Mouse (Mus musculus): Measurements from ENCODE around the gene Dennd5b. TPM values are rescaled to one million over a fixed set of nuclear protein-coding genes. Genes with fewer than 3 reads are reported as not detected.
"Not testable (repeated sequence)": the region's sequence is repeated elsewhere in the genome, so short reads cannot be mapped to it uniquely, and the experiment has no call there.

Dennd5b gene
- polyA plus RNA-seq, 1 experiment = 6.1 TPM

GRCm38 (mm10) chr6:148958712-148959111, 142.8 kb downstream of the Dennd5b start:
- Histone ChIP-seq H3K4me3 (ENCODE audit: insufficient read depth, low read depth, low read length) (no peak overlapping the region), H3K4me1 (ENCODE audit: control insufficient read depth, insufficient read depth, insufficient read length, low read length) (no peaks in the 10 kb centered on the region), H3K27ac (replicated peaks; ENCODE audit: low read depth, low read length) (no peak overlapping the region)

GRCm38 (mm10) chr6:148957046-148957445, 144.4 kb downstream of the Dennd5b start:
- Histone ChIP-seq H3K27ac (replicated peaks; ENCODE audit: low read depth, low read length) (no peak overlapping the region), H3K4me1 (ENCODE audit: control insufficient read depth, insufficient read depth, insufficient read length, low read length) (no peaks in the 10 kb centered on the region)

GRCm38 (mm10) chr6:148955641-148956420, 145.6 kb downstream of the Dennd5b start:
- Histone ChIP-seq H3K4me1 (ENCODE audit: control insufficient read depth, insufficient read depth, insufficient read length, low read length) (no peaks in the 10 kb centered on the region), H3K4me3 (ENCODE audit: insufficient read depth, low read depth, low read length) (no peak overlapping the region), H3K27ac (replicated peaks; ENCODE audit: low read depth, low read length) (no peak overlapping the region)

More at GRCm38 (mm10) chr6:148957046-148957445, 144.4 kb downstream of the Dennd5b start:
- no peak overlapping the region for H3K4me3 ChIP-seq (ENCODE audit: insufficient read depth, low read depth, low read length)

GRCm38 (mm10) chr6:148946881-148947405, 154.5 kb downstream of the Dennd5b start:
- no peak overlapping the region for H3K27ac ChIP-seq (replicated peaks; ENCODE audit: low read depth, low read length)
- peak overlapping the region; percentile 67 for H3K4me3 ChIP-seq (ENCODE audit: insufficient read depth, low read depth, low read length)
- no peaks in the 10 kb centered on the region for H3K4me1 ChIP-seq (ENCODE audit: control insufficient read depth, insufficient read depth, insufficient read length, low read length)

GRCm38 (mm10) chr6:148946409-148946742, 155.1 kb downstream of the Dennd5b start, which contains the start of gene Sinhcaf:
TSS of gene Sinhcaf (minus strand) at chr6:148946467.
- Histone ChIP-seq H3K4me1 (ENCODE audit: control insufficient read depth, insufficient read depth, insufficient read length, low read length) (no peaks in the 10 kb centered on the region), H3K27ac (replicated peaks; ENCODE audit: low read depth, low read length) (no peak within 1 kb of the TSS), H3K4me3 (ENCODE audit: insufficient read depth, low read depth, low read length) (peak within 1 kb of the TSS; percentile 85)

GRCm38 (mm10) chr6:148945509-148946408, 155.7 kb downstream of the Dennd5b start:
- peak overlapping the region; percentile 85 for H3K4me3 ChIP-seq (ENCODE audit: insufficient read depth, low read depth, low read length)
- H3K4me1 ChIP-seq (ENCODE audit: control insufficient read depth, insufficient read depth, insufficient read length, low read length) = no peaks in the 10 kb centered on the region
- H3K27ac ChIP-seq (replicated peaks; ENCODE audit: low read depth, low read length) = no peak overlapping the region

GRCm38 (mm10) chr6:148944767-148945508, 156.5 kb downstream of the Dennd5b start:
- Histone ChIP-seq H3K4me1 (ENCODE audit: control insufficient read depth, insufficient read depth, insufficient read length, low read length) (no peaks in the 10 kb centered on the region), H3K4me3 (ENCODE audit: insufficient read depth, low read depth, low read length) (peak overlapping the region; percentile 85), H3K27ac (replicated peaks; ENCODE audit: low read depth, low read length) (no peak overlapping the region)

GRCm38 (mm10) chr6:148944344-148944766, 157.1 kb downstream of the Dennd5b start:
- Histone ChIP-seq H3K4me3 (ENCODE audit: insufficient read depth, low read depth, low read length) (peak overlapping the region; percentile 85), H3K27ac (replicated peaks; ENCODE audit: low read depth, low read length) (no peak overlapping the region), H3K4me1 (ENCODE audit: control insufficient read depth, insufficient read depth, insufficient read length, low read length) (no peaks in the 10 kb centered on the region)

GRCm38 (mm10) chr6:148943695-148944094, 157.8 kb downstream of the Dennd5b start:
- Histone ChIP-seq H3K4me1 (ENCODE audit: control insufficient read depth, insufficient read depth, insufficient read length, low read length) (no peaks in the 10 kb centered on the region), H3K4me3 (ENCODE audit: insufficient read depth, low read depth, low read length) (no peak overlapping the region), H3K27ac (replicated peaks; ENCODE audit: low read depth, low read length) (no peak overlapping the region)

GRCm38 (mm10) chr6:148942406-148942805, 159.1 kb downstream of the Dennd5b start:
- no peaks in the 10 kb centered on the region for H3K4me1 ChIP-seq (ENCODE audit: control insufficient read depth, insufficient read depth, insufficient read length, low read length)
- H3K27ac ChIP-seq (replicated peaks; ENCODE audit: low read depth, low read length) = no peak overlapping the region

GRCm38 (mm10) chr6:148941880-148942279, 159.6 kb downstream of the Dennd5b start:
- H3K4me1 ChIP-seq (ENCODE audit: control insufficient read depth, insufficient read depth, insufficient read length, low read length) = no peaks in the 10 kb centered on the region
- H3K27ac ChIP-seq (replicated peaks; ENCODE audit: low read depth, low read length) = no peak overlapping the region
- no peak overlapping the region for H3K4me3 ChIP-seq (ENCODE audit: insufficient read depth, low read depth, low read length)

More at GRCm38 (mm10) chr6:148942406-148942805, 159.1 kb downstream of the Dennd5b start:
- no peak overlapping the region for H3K4me3 ChIP-seq (ENCODE audit: insufficient read depth, low read depth, low read length)

GRCm38 (mm10) chr6:148940383-148940782, 161.1 kb downstream of the Dennd5b start:
- not testable (repeated sequence) for H3K27ac ChIP-seq (replicated peaks; ENCODE audit: low read depth, low read length); H3K4me1 ChIP-seq (ENCODE audit: control insufficient read depth, insufficient read depth, insufficient read length, low read length)

More at GRCm38 (mm10) chr6:148940383-148940782, 161.1 kb downstream of the Dennd5b start:
- not testable (repeated sequence) for H3K4me3 ChIP-seq (ENCODE audit: insufficient read depth, low read depth, low read length)
